Mouse (Mus musculus): ENCODE data around the gene Lins1. TPM values are rescaled to one million over a fixed set of nuclear protein-coding genes. Genes with fewer than 3 reads are reported as not detected.

Lins1 gene
- 10 to 100 TPM; 11.6 to 12.7 TPM for total RNA-seq (2021)

DNA sequence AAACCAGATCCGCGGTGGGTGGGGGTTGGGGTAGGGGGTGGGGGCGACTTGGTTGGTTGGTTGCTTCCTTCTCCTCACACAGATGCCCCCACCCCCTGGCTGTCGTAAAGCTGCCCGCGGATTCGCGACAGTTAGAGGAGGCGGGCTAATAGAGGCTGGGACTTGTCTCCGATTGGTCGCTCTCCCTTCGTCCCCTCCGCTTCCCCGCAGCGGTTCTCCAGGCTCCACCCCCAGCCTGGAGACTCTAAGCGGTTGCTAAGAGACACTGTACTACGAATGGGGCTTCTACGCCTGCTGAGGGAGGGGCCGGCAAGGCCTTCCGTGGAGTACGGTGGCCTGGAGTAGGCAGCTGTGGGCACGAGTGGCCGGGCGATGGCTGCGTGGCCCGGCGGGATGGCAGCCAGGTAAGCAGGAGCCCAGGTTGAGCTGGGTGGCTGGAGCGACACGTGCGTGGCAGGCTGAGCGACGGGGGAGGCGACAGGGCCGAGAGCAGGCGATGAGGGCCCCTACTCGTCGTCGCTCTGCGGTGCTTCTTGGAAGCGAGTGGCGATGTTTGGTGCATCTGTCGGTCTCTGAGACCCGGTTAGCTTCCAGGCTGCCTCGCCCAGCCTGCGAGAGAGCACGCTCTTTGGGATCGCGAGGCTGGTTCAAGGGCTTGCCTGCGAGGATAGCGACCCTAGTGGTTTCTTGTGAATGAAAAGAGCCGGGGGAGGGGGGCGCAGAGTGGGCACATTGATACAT, at the start of gene Lins1:
Gene Lins1 (plus strand): TSS at position 270 of the 741 bp plus-strand sequence.
- intact Hi-C loops (cut with DNase I) = no loop called here
- DNase-seq (ENCODE audit: extremely low spot score in 1 of 2, low spot score in 2 of 2) = peak; percentile 99 to 100

DNA sequence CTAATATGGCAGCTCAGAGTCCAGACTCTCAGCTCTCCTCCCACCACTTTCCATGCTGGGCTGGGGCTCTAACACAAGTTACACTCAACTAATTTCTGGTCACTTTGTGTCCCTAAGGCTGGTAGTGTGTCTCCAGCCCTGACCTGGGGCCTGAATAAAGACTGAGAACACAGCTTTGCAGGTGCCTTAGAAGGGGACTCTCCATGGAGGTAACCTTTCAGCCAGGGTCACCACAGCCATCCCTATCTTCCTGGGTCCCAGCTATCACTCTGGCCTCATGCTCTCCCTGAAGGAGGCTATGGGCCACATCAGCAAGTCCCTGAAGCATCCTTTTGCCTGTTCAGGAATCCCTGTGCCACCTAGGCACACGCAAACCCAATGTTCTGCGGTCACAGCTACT, 44.0 kb upstream of the Lins1 start:
- no peak for DNase-seq (ENCODE audit: extremely low spot score in 1 of 2, low spot score in 2 of 2)
- intact Hi-C loops (cut with DNase I) = no loop called here

DNA sequence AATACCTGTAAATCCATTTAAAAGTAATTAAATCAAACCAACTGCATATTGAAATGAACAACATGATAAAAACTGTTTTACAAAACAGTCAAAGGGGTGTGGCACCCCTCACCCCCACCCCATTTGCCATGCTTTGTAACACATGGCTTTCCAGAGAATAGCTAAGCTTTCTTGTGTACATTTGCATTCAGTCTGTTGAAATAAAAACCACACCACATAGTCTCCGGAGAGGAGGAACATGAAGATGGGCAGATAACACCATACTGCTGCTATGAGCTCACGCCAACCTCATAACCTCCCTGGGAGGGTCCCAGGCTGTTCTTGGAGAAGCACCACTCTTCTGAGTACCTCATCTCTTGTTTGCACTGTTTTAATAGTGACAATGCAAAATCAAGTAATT, 40.5 kb upstream of the Lins1 start:
- intact Hi-C loops (cut with DNase I) = no loop called here
- DNase-seq (ENCODE audit: extremely low spot score in 1 of 2, low spot score in 2 of 2) = no peak

DNA sequence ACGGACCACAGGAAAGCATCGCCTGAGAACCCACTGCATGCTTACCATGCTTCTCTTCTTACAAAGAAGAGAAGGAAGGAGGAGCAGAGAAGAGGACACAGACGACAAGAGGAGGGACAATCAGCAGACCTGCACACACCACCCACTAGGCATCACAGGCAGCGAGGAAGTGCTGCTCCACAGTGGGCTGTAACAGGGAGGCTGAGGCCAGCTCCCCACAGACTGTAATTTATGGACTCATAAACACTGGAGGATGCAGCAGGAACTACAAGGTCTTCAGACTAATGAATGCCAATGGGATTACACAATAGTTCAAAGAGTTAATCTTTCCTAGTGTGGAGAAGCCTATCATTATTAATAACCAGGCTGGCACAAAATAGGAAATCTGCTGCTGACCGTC, 38.8 kb upstream of the Lins1 start:
- intact Hi-C loops (cut with DNase I) = no loop called here
- no peak for DNase-seq (ENCODE audit: extremely low spot score in 1 of 2, low spot score in 2 of 2)

DNA sequence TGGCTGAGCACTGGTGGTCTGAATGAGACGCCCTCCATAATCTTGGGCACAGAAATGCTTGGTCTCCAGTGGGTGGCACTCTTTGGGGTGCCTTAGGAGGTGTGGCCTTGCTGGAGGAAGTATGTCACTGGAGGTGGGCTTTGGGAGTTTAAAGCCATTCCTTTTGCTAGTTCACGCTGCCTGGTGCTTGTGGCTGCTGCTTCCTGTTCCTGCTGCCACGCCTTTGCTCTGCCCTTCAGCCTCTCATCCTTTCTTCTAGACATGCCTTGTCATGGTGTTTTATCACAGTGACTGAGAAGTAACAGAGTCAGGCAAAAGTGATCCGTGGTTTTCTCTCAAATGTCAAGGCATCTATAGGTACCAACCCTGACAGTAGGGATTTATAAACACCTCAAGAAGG, 37.5 kb upstream of the Lins1 start:
- DNase-seq (ENCODE audit: extremely low spot score in 1 of 2, low spot score in 2 of 2) = no peak
- intact Hi-C loops (cut with DNase I) = no loop called here

DNA sequence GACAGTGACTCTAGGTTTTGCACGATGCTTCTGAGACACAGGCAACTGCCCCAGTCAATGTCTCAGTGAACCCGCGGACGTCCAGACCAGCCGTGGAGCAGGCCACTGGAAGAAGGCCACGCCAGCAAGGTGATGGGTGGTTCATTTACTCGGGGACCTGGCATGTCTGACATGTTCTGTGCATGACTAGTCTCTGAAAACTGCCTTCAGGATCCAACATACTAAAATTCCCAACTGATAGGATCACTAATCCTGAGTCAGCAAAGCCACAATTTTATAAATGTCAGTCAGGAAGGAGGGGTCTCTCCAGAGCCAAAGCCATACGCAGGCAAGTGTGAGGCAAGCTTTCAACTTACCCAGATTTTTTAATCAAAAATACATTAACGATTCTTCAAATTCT, 36.1 kb upstream of the Lins1 start:
- no peak for DNase-seq (ENCODE audit: extremely low spot score in 1 of 2, low spot score in 2 of 2)
- intact Hi-C loops (cut with DNase I) = no loop called here

DNA sequence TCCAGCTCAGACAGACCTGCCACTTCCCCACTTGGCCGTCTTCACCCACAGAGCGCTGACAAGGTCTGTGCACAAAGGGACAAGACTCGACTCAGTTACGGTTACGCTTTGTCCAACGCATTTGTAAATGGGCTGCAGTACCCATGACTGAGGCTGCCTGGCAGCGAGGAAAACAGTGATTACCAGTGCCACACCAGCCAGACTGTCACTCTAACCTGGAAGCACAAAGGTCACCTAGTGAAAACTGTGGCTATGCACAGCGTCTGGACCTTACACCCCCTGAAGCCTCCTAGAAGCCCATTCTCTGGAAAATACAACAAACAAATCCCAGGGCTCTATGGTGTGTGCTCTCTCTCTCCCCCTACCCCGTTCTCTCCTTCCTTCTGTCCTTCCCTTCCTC, 34.2 kb upstream of the Lins1 start:
- intact Hi-C loops (cut with DNase I) = no loop called here
- DNase-seq (ENCODE audit: extremely low spot score in 1 of 2, low spot score in 2 of 2) = no peak

DNA sequence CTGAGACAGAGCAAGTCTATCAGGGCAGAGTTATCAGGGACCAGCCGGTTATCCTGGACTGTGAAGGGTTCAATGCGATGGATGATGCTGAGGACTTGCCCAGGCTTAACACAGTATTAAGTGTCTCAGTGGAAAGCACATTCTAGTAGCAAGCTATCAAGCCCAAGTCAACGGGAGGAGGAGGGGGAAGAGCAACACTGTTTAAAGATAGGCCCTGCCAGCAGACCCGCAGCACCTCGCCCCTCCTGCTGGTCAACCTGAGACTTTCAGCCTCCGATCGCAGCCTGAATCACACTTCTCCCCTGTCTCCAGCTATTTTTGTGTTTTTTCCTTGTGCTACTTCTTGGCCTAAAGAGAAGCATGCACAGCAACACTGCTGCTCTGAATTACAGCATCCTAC, 29.4 kb upstream of the Lins1 start:
- DNase-seq (ENCODE audit: extremely low spot score in 1 of 2, low spot score in 2 of 2) = no peak
- intact Hi-C loops (cut with DNase I) = loop anchor here (2.0 to 5.0 kb wide), 4 partner anchors 223 to 553 kb away; no protein-coding TSS in a partner anchor

DNA sequence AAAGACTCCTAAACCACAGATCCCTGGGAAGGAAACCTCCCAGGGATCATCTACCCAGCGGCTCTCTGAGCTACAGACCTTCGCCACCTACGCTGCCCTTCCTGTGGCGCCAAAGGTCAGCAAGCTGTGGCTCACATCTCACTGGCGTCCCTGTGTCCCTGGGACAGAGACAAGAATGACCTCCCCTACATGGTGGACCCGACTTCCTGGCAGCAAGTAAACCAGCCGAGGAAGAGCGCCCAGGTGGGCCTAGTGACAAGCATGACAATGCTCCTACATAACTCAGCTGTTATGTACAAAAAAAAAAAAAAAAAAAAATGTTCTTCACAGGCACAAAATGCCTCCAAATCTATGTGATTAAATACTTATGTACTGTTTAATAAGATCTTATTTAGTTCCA, 28.7 kb upstream of the Lins1 start:
- intact Hi-C loops (cut with DNase I) = loop anchor here (2.0 to 5.0 kb wide), 4 partner anchors 224 to 554 kb away; no protein-coding TSS in a partner anchor
- DNase-seq (ENCODE audit: extremely low spot score in 1 of 2, low spot score in 2 of 2) = no peak

DNA sequence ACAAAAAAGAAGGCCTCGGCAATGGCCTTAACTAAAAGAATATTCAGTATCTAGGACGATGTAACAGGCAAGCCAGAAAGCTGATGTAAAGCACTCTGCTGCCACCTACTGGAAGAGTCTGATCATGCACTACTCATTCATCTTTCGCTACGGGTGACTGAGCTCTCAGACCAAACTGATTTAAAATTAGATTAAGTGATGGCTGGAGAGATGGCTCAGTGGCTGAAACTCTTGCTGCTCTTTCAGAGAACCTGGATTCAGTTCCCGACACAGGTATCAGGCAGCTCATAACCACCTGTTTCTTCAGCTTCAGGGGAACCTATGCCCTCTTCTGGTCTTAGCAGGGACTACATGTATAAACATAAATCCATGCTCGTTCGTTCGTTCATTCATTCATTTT, 28.1 kb upstream of the Lins1 start:
- intact Hi-C loops (cut with DNase I) = loop anchor here (2.0 to 5.0 kb wide), 4 partner anchors 225 to 555 kb away; no protein-coding TSS in a partner anchor
- peak; percentile 69 to 82 for DNase-seq (ENCODE audit: extremely low spot score in 1 of 2, low spot score in 2 of 2)

DNA sequence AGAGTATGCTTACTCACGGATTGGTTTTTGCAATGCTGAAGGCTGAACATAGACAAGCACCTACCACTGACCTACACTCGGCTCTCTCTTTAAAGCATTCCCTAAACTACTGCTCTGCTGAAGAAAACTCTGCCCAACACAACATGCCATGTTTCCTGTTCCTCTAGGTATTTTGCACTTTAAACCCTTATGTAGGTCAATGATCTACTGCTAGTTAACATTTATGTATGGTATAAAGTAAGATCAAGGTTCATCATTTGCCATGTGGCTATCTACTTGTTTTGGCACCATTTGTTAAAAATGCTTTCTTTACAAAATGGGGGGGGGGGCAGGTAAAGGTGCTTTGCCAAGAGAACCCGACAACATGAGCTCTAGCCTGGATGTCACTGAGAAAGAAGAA, 26.1 kb upstream of the Lins1 start:
- intact Hi-C loops (cut with DNase I) = loop anchor here (5.0 kb wide), 1 partner anchor 251 kb away; no protein-coding TSS in a partner anchor
- no peak for DNase-seq (ENCODE audit: extremely low spot score in 1 of 2, low spot score in 2 of 2)

DNA sequence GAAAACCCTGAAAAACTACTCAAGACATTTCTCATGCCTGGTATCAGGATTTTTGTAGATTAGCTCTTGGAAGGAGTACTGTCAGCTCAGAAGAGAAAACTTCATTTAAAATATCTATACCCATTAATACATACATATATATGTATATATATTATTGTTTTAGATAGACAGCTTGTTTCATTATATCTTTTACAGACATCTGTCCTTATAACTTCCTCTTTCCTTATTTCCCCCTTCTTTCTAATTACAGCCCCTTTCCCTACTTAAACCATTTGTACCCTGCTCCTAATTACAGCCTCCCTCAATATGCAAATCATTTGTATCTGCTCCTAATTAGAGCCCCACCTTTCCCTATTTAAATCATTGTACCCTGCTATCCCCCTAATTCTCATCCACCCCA, 22.6 kb upstream of the Lins1 start:
- intact Hi-C loops (cut with DNase I) = no loop called here
- no peak for DNase-seq (ENCODE audit: extremely low spot score in 1 of 2, low spot score in 2 of 2)

DNA sequence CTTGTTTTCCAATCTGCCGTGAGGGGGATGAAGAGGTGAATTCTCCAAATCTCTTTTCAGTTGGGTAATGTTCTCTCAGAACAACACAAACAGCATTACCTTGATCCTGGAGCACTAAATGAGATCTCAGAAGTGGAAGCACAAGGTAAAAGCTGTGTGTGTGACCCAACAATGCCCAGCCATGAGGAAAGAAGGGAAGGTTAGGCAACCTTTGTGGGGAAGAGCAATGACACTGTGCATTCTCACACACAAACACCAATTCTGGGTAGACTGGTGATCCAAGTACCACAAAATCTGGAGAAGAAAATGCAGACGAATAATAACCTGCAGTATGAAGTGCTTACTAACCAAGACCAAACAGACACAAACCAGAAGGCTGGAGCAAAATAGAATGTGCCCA, 13.9 kb upstream of the Lins1 start:
- intact Hi-C loops (cut with DNase I) = no loop called here
- DNase-seq (ENCODE audit: extremely low spot score in 1 of 2, low spot score in 2 of 2) = no peak

DNA sequence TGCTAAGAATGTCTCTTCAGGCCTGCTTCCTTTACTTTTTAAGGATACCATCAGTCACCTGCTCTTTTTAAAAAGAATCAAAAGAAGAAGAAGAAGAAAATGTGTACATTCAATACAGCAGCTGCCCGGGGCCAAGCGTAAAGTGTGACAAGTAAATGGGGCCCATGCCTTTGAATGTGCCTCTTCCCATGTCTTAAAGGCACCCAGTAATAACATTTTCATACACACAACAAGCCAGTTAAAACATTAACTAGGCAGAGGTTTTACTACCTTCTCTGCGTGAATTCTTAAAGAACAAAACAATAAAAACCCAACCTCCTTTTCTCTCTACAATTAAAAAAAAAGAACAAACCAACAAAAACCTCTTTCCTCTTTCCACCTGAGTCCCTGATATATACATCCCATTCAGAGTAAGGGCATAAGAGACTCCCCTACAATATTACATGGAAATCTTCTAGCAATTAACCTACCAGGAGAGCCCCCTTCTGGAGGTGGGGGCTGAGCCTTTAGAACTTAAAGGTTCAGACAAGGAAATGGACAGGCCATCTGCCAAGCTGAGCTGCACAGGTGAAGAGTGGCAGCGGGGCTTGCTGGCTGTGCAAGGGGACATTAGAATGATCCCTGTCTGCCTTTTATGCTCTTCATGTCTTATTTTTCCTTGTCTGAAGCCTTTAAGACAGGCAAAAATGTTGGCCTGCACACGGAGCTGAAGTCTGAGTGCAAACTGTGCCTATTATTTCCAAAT, 7.4 kb upstream of the Lins1 start:
- no peak for DNase-seq (ENCODE audit: extremely low spot score in 1 of 2, low spot score in 2 of 2)
- intact Hi-C loops (cut with DNase I) = no loop called here

DNA sequence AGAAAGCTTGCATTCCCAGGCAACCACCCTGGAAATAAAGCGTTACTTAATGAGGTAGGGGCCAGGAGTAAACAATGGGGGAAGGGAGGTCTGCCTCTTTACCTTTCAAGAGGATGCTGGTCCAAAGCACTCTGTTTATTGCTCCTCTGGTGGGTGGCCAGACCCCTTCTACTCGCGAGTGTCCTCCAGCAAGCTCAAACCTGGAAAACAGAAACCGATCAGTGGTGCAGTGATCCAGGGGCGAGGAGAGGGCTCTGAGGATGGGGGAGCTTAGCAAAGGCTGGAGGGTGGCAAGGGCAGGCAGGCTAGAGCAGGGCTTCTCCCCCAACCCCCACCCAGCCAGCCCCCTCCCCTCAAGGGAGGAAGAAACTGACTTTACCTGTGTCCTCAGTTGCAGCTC, 968 bp upstream of the Lins1 start:
- DNase-seq (ENCODE audit: extremely low spot score in 1 of 2, low spot score in 2 of 2) = no peak
- intact Hi-C loops (cut with DNase I) = no loop called here

DNA sequence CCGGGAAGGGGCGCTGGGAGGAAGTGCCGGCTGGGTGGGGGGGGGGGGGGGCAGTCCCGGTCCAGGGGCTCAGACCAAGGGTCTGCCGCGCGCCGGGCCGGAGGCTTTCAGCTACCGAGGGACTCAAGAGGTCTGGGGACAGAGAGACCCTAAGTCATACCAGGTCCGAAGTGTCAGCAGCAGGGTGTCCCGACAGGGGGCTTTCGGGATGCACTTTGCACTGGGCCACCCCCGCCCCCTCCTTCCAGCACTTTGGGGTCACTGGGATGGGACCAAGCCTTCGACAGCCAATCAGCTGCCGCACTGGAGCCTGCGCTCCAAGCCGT, 432 bp upstream of the Lins1 start, which contains the start of gene Asb7:
Gene Asb7 (minus strand): TSS at position 303 of the 326 bp plus-strand sequence.
- DNase-seq (ENCODE audit: extremely low spot score in 1 of 2, low spot score in 2 of 2) = no peak
- intact Hi-C loops (cut with DNase I) = no loop called here

DNA sequence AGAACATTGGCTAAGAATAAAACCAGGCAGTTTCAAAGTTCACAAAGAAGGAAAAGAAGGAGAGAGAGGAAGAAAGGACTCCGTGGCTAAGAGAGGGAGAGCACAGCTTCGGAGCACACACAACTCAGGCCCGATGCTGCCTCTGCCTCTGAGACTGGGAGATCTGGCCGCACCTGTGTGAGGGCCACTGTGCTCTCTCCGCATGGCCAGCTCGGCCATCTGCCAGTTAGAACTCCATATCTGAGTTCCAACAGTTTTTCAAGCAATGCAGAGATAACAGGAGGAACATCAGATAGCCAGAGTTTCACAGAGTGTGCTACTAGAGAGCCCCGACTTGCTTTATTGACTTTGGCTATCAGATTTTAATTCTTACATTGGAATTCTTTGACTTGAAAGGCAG, 4.8 kb downstream of the Lins1 start:
- intact Hi-C loops (cut with DNase I) = no loop called here
- no peak for DNase-seq (ENCODE audit: extremely low spot score in 1 of 2, low spot score in 2 of 2)

DNA sequence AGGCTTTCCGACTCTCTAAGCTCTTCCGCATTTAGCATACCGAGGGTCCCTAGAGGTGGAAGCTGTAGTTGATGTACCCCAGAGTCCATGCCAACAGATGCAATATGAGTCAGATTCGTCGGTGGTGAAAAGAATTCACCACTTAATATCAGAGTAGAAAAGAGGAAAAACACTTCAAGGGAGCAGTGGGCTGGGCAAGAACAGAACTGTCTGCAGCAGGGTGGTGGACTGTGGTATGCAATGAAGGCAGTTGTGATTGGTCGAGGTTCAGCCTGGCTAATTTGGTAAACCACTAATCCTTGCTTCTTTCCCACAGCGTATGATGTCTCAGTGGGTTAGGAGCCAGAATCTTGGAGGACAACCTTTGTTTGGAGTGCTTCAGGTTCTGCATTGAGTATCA, 13.0 kb downstream of the Lins1 start:
- intact Hi-C loops (cut with DNase I) = no loop called here

DNA sequence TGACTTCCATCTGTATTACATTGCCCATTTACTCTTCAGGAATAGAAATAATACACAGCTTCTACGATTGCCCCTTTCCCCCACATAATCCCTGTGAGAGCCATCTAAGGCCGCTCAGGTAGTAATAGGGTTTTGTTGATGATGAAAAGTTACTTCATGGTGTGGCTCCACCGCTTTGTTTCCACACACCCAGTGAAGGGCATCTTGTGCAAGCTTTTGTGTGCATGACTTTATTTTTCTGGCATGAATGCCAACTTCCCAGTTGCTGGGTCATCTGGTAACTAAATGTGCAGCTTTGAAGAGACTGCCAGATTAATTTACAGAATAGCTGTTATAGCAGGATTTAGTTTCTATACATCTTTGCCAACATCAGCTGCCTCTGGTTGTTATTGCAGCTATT, 14.9 kb downstream of the Lins1 start:
- intact Hi-C loops (cut with DNase I) = no loop called here
- no peak for DNase-seq (ENCODE audit: extremely low spot score in 1 of 2, low spot score in 2 of 2)

More for the DNA sequence above, 13.0 kb downstream of the Lins1 start:
- no peak for DNase-seq (ENCODE audit: extremely low spot score in 1 of 2, low spot score in 2 of 2)

DNA sequence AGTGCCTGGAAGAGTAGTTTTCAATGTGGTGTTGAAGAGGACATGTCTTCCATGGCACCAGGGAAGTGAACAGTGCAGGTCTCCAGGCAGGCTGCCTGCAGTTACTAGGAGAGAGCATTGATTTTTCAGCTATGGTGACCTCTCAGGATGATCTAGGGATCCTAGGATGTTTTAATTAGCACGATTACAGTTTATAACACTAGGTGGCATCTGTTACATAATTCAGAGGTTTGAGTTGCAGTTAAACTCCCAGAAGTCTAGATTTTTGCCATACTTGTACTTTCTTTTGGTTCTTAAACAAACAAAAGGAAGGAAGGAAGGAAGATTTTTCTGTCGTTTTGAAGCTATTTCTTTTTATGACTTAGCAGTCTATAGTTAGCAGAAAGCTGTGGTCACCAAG, 21.5 kb downstream of the Lins1 start:
- no peak for DNase-seq (ENCODE audit: extremely low spot score in 1 of 2, low spot score in 2 of 2)
- intact Hi-C loops (cut with DNase I) = no loop called here

Measured in left cerebral cortex, postnatal 10 days (tissue).